Mouse (Mus musculus): ENCODE results near the gene Trim39. TPM values are rescaled to one million over a fixed set of nuclear protein-coding genes. Genes with fewer than 3 reads are reported as not detected.
A peak's percentile ranks its signal among the peaks of the same experiment; 100 is the strongest.

Trim39 gene
- total and polyA plus RNA-seq, 2 experiments from 2014 or later = 11.2 to 27.8 TPM

DNA sequence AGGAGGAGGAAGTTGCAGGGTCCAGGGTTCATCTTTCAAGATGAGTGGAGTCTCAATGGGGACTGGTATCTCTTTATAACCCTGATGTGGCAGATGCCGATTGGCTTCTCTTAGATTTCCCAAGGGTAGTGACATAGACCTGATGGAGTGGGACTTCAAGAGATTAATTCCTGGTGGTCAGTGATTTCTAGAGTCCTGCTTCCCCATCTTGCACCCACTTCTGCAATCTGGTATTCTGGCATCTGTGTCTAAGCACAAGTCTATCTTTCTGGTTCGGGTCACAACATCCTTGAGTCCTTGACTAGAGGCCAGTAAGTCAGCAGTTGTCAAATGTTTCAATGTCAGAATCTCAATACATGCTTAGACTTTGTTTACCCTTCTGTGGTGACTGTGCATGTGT is 14.3 kb upstream of the Trim39 start, which contains the start of gene H2-M10.2:
TSS of gene H2-M10.2 (minus strand) at position 101 of the 400 bp plus-strand sequence.
- WGBS = 92% methylated on average over 2 of the region's 2 CpGs

DNA sequence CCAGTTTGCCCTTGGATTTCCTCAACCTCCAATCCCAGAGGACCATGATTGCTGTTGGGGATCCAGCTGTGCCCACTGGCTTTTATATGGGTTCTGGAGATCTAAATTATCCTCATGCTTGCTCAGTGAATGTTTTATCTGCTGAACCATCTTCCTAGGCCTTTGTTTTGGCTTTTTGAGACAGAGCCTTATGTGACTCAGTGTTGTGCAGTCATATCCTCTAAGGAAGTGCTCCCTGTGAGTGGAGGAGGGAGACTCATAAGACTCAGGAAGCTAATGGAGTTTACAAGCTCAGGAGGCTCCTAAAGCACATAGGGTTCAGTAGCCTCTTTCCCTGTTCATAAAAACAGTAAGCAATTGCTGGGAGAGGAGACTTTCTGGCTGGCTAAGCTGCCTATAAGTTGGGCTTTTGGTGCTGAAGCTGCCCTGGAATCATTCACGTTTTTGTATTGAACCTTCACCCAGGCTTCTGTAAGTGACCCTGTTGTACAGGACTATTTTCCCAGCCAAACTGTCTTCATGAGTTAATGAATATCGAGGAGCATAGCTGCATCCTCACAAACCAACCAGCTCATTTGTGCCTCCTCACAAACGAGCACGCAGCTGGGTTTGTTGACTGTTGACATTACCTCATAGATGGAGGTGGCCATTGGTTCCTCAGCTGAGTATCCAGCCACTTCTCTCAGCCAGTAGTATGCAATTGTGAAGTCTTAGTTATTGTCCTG is 9.6 kb upstream of the Trim39 start:
- H3K9ac ChIP-seq = no peak overlapping the region
- H3K36me3 ChIP-seq (ENCODE audit: insufficient read depth) = peaks cover 3% of the 10 kb centered on the region
- H3K4me1 ChIP-seq (ENCODE audit: insufficient read depth) = no peaks in the 10 kb centered on the region
- H3K4me3 ChIP-seq (ENCODE audit: low read depth, low read length) = no peak overlapping the region
- H3K27me3 ChIP-seq (ENCODE audit: insufficient read depth, low read length) = no peaks in the 10 kb centered on the region
- H3K9me3 ChIP-seq (ENCODE audit: low read length) = no peaks in the 10 kb centered on the region
- H3K4me2 ChIP-seq (ENCODE audit: low read depth) = no peak overlapping the region
- DNase-seq = no peak
- H3K27ac ChIP-seq (ENCODE audit: low read depth, low read length) = no peak overlapping the region
- TF ChIP-seq CTCF (IDR thresholded peaks at IDR 0.05; ENCODE audit: low read depth) = no peak
- WGBS = 93% methylated on average over 4 of the region's 4 CpGs
- no peak for ATAC-seq

More for the DNA sequence above, 14.3 kb upstream of the Trim39 start, which contains the start of gene H2-M10.2:
- TF ChIP-seq CTCF (IDR thresholded peaks at IDR 0.05; ENCODE audit: low read depth) = no peak
- Histone ChIP-seq H3K27ac (ENCODE audit: low read depth, low read length) (no peak within 1 kb of the TSS), H3K4me1 (ENCODE audit: insufficient read depth) (no peaks in the 10 kb centered on the region), H3K9ac (no peak within 1 kb of the TSS), H3K4me2 (ENCODE audit: low read depth) (no peak within 1 kb of the TSS), H3K4me3 (ENCODE audit: low read depth, low read length) (no peak within 1 kb of the TSS), H3K9me3 (ENCODE audit: low read length) (no peaks in the 10 kb centered on the region), H3K36me3 (ENCODE audit: insufficient read depth) (no peaks in the 10 kb centered on the region), H3K27me3 (ENCODE audit: insufficient read depth, low read length) (no peaks in the 10 kb centered on the region)
- DNase-seq = no peak
- no peak for ATAC-seq

GRCm38 (mm10) chr17:36274776-36275175 is 2.7 kb upstream of the Trim39 start:
- ATAC-seq = no peak
- 93% methylated on average over 4 of the region's 4 CpGs for WGBS

DNA sequence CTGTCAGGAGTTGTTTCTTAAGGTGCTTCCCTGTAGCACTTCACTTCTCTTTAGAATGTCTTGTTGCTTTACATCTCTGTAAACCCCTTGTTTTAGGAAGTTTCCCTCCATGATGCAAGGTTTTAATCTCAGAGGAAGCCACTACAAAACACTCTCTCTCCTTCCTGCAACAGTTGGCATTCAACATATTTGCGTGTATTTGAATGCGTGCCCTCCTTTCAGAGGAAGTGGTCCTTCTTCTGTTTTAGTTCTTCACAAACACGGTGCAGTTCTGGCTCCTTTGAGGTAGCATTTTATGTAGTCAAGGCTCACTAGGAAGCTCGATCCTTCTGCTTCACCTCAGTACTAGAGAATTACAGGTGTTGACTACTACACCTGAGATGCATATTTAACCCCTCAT is 1.7 kb upstream of the Trim39 start:
- no peak for DNase-seq
- H3K4me3 ChIP-seq (ENCODE audit: low read depth, low read length) = no peak overlapping the region
- H3K36me3 ChIP-seq (ENCODE audit: insufficient read depth) = peaks cover 15% of the 10 kb centered on the region
- H3K4me2 ChIP-seq (ENCODE audit: low read depth) = no peak overlapping the region
- H3K9ac ChIP-seq = no peak overlapping the region
- H3K9me3 ChIP-seq (ENCODE audit: low read length) = no peaks in the 10 kb centered on the region
- no peak for ATAC-seq
- WGBS = 86% methylated on average over 4 of the region's 4 CpGs
- no peaks in the 10 kb centered on the region for H3K27me3 ChIP-seq (ENCODE audit: insufficient read depth, low read length)
- peaks cover 15% of the 10 kb centered on the region for H3K4me1 ChIP-seq (ENCODE audit: insufficient read depth)
- TF ChIP-seq CTCF (IDR thresholded peaks at IDR 0.05; ENCODE audit: low read depth) = no peak
- H3K27ac ChIP-seq (ENCODE audit: low read depth, low read length) = no peak overlapping the region

More at GRCm38 (mm10) chr17:36274776-36275175, 2.7 kb upstream of the Trim39 start:
- H3K27me3 ChIP-seq (ENCODE audit: insufficient read depth, low read length) = no peaks in the 10 kb centered on the region
- DNase-seq = no peak
- peaks cover 13% of the 10 kb centered on the region for H3K36me3 ChIP-seq (ENCODE audit: insufficient read depth)
- H3K9me3 ChIP-seq (ENCODE audit: low read length) = no peaks in the 10 kb centered on the region
- no peak overlapping the region for H3K4me3 ChIP-seq (ENCODE audit: low read depth, low read length)
- no peak for TF ChIP-seq CTCF (IDR thresholded peaks at IDR 0.05; ENCODE audit: low read depth)
- no peak overlapping the region for H3K4me2 ChIP-seq (ENCODE audit: low read depth)
- H3K27ac ChIP-seq (ENCODE audit: low read depth, low read length) = no peak overlapping the region
- peaks cover 15% of the 10 kb centered on the region for H3K4me1 ChIP-seq (ENCODE audit: insufficient read depth)
- no peak overlapping the region for H3K9ac ChIP-seq

DNA sequence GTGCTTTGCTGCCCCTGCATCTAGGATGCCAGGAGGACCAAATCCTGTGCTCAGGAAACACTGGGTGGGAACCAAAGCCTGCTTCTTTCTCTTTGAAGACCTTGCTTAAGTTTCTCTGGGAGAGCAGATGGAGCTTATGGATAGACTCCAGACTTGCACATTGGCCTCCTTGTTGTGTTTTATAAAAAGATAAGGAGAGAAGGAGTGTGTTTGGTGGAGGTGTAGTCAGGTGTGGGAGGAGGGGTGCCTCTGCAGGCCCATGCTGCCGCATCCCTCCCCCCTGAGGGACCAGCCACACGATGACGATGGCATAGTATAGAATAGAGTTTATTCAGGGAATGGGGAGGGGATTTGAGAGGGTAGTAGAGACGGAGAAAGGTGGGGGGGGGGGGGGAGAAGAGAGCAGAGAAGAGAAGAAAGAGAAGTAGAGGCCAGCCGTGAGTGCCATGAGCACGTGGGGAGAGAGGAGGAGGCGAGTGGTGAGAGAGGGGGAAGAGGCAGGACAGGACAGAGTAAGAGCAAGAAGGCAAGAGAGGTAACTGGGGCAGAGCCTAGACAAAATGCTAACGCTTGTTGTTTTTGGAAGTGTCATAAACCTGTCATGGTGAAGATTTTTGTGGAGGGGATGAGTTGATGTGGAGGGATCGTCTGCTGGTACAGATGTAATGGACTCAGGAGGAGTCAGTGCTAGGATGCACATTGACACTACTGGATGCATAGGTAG is 758 bp upstream of the Trim39 start:
- no peak for TF ChIP-seq CTCF (IDR thresholded peaks at IDR 0.05; ENCODE audit: low read depth)
- H3K27ac ChIP-seq (ENCODE audit: low read depth, low read length) = no peak overlapping the region
- DNase-seq = no peak
- H3K36me3 ChIP-seq (ENCODE audit: insufficient read depth) = peaks cover 20% of the 10 kb centered on the region
- peaks cover 15% of the 10 kb centered on the region for H3K4me1 ChIP-seq (ENCODE audit: insufficient read depth)
- peak overlapping the region; percentile 96; the same call in 1 of the 2 replicates for H3K4me3 ChIP-seq (ENCODE audit: low read depth, low read length)
- peak overlapping the region; percentile 95 for H3K9ac ChIP-seq
- no peaks in the 10 kb centered on the region for H3K9me3 ChIP-seq (ENCODE audit: low read length)
- ATAC-seq = no peak
- H3K27me3 ChIP-seq (ENCODE audit: insufficient read depth, low read length) = no peaks in the 10 kb centered on the region
- peak overlapping the region; percentile 72 for H3K4me2 ChIP-seq (ENCODE audit: low read depth)
- 77% methylated on average over 9 of the region's 9 CpGs for WGBS

- TF ChIP-seq CTCF (IDR thresholded peaks at IDR 0.05; ENCODE audit: low read depth) = no peak
- Histone ChIP-seq H3K27ac (ENCODE audit: low read depth, low read length) (peak overlapping the region; percentile 96), H3K4me1 (ENCODE audit: insufficient read depth) (peaks cover 15% of the 10 kb centered on the region), H3K4me2 (ENCODE audit: low read depth) (peak overlapping the region; percentile 72), H3K9ac (peak overlapping the region; percentile 95), H3K36me3 (ENCODE audit: insufficient read depth) (peaks cover 34% of the 10 kb centered on the region), H3K4me3 (ENCODE audit: low read depth, low read length) (peak overlapping the region; percentile 96), H3K9me3 (ENCODE audit: low read length) (no peaks in the 10 kb centered on the region), H3K27me3 (ENCODE audit: insufficient read depth, low read length) (no peaks in the 10 kb centered on the region)
- WGBS = 2% methylated on average over 79 of the region's 84 CpGs
- ATAC-seq (peak; percentile 94), DNase-seq (peak; percentile 94)
These were observed 976 bp downstream of the Trim39 start for GRCm38 (mm10) chr17:36270956-36271585.

All from forebrain, postnatal 0 days (tissue).